Mouse (Mus musculus) olfactory bulb, adult 2 months (tissue): ENCODE results near the gene Nrp2.

ENCODE experiments used
- CTCF ChIP-seq: fragments of 200-500 bp; IDR thresholded peaks from 2 replicates; pipeline ENCODE4 v1.5.1; 2012; ENCODE audit warnings: low read depth, mild to moderate bottlenecking, low read length, moderate library complexity; ENCODE audit not compliant: insufficient read depth
- POLR2A ChIP-seq: fragments of 200-500 bp; IDR thresholded peaks from 2 replicates; pipeline ENCODE4 v1.6.1; 2012; ENCODE audit warnings: mild to moderate bottlenecking, low read depth, low read length, moderate library complexity; ENCODE audit not compliant: insufficient read depth

DNA sequence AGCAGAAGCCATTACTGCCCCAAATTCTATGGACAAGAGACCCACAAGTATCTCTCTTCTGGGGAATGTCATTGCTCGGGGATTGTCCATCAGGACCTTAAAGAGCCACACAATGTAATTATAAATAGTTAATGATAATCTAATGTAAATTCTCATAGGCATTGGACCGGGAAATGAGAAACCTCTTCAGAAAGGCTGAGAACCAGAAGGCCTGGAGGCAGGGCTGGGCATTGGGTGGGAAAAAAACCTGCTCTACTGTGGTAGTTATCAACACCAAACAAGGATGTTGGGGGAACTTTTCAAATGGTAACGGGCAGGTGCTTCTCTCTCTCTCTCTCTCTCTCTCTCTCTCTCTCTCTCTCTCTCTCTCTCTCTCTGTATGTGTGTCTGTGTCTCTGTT is 98.8 kb downstream of the Nrp2 start:
- no peak for TF ChIP-seq CTCF
- TF ChIP-seq POLR2A: no peak
